Mouse (Mus musculus) gastrocnemius, postnatal 10 days (tissue): ENCODE measurements at regions not wholly inside any gene's neighbourhood (a gene's known extent, or its start where the extent isn't known, plus 50 kb on each side); places are given as distances from the start of the nearest gene placed in this dataset.

Experiments
- DNase-seq: peaks from one replicate; pipeline ENCODE4 v3.0.0; 2021; ENCODE audit warnings: mixed read lengths

- no peak for DNase-seq
These were observed 105.2 kb downstream of the Lrig3 start for GRCm38 (mm10) chr10:126070984-126071713.

- DNase-seq: no peak
These were observed 105.7 kb downstream of the Lrig3 start for GRCm38 (mm10) chr10:126071714-126072057.

GRCm38 (mm10) chr10:126077313-126077966, 111.5 kb downstream of the Lrig3 start:
- DNase-seq: no peak

GRCm38 (mm10) chr10:126082576-126082975, 116.6 kb downstream of the Lrig3 start:
- no peak for DNase-seq

GRCm38 (mm10) chr10:126086684-126087083, 120.7 kb downstream of the Lrig3 start:
- no peak for DNase-seq

GRCm38 (mm10) chr10:126094238-126094880, 128.4 kb downstream of the Lrig3 start:
- DNase-seq: no peak

- no peak for DNase-seq
These were observed 131.9 kb downstream of the Lrig3 start for GRCm38 (mm10) chr10:126097896-126098295.

GRCm38 (mm10) chr10:126102876-126103275, 136.9 kb downstream of the Lrig3 start:
- DNase-seq: no peak

GRCm38 (mm10) chr10:126113106-126113505, 147.1 kb downstream of the Lrig3 start:
- no peak for DNase-seq

- no peak for DNase-seq
These were observed 149.4 kb downstream of the Lrig3 start for GRCm38 (mm10) chr10:126115386-126115785.

- no peak for DNase-seq
These were observed 155.7 kb downstream of the Lrig3 start for GRCm38 (mm10) chr10:126121626-126122025.

GRCm38 (mm10) chr10:126122504-126122903, 156.5 kb downstream of the Lrig3 start:
- no peak for DNase-seq

- no peak for DNase-seq
These were observed 167.2 kb downstream of the Lrig3 start for GRCm38 (mm10) chr10:126133188-126133587.

GRCm38 (mm10) chr10:126133957-126134356, 168.0 kb downstream of the Lrig3 start:
- DNase-seq: no peak

GRCm38 (mm10) chr10:126138585-126138984, 172.6 kb downstream of the Lrig3 start:
- no peak for DNase-seq

GRCm38 (mm10) chr10:126141586-126141985, 175.6 kb downstream of the Lrig3 start:
- DNase-seq: no peak

GRCm38 (mm10) chr10:126143833-126144232, 177.9 kb downstream of the Lrig3 start:
- peak; percentile 58 for DNase-seq

GRCm38 (mm10) chr10:126144609-126145202, 178.7 kb downstream of the Lrig3 start:
- no peak for DNase-seq

GRCm38 (mm10) chr10:126157300-126157699, 191.3 kb downstream of the Lrig3 start:
- peak; percentile 23 for DNase-seq

GRCm38 (mm10) chr10:126165215-126165614, 199.2 kb downstream of the Lrig3 start:
- DNase-seq: no peak

- DNase-seq: no peak
These were observed 203.3 kb downstream of the Lrig3 start for GRCm38 (mm10) chr10:126169095-126169873.

- DNase-seq: peak; percentile 41
These were observed 203.9 kb downstream of the Lrig3 start for GRCm38 (mm10) chr10:126169874-126170163.
